Mouse (Mus musculus): ENCODE data around the gene Tbata. TPM values are rescaled to one million over a fixed set of nuclear protein-coding genes. Genes with fewer than 3 reads are reported as not detected.

Gene Tbata
- total RNA-seq, 2 experiments from 2014 or later = not detected

GRCm38 (mm10) chr10:61200998-61201397 is 29.2 kb downstream of the Tbata start:
- DNase-seq = no peak
- intact Hi-C loops (cut with DNase I; ENCODE audit: low total_unique reads) = loop anchor here (10.0 kb wide), 1 partner anchor 204 kb away; no protein-coding TSS in a partner anchor

- DNase-seq = no peak
- intact Hi-C loops (cut with DNase I; ENCODE audit: low total_unique reads) = loop anchor here (10.0 kb wide), 1 partner anchor 203 kb away; no protein-coding TSS in a partner anchor
Measured at GRCm38 (mm10) chr10:61201596-61202318, 30.0 kb downstream of the Tbata start.

GRCm38 (mm10) chr10:61203930-61204329 is 32.2 kb downstream of the Tbata start:
- intact Hi-C loops (cut with DNase I; ENCODE audit: low total_unique reads) = loop anchor here (10.0 kb wide), 1 partner anchor 201 kb away; no protein-coding TSS in a partner anchor
- DNase-seq = no peak

GRCm38 (mm10) chr10:61208114-61208684 is 36.4 kb downstream of the Tbata start:
- intact Hi-C loops (cut with DNase I; ENCODE audit: low total_unique reads) = loop anchor here (10.0 kb wide), 1 partner anchor 197 kb away; no protein-coding TSS in a partner anchor
- DNase-seq = no peak

GRCm38 (mm10) chr10:61211105-61211504 is 39.4 kb downstream of the Tbata start:
- intact Hi-C loops (cut with DNase I; ENCODE audit: low total_unique reads) = no loop called here
- no peak for DNase-seq

GRCm38 (mm10) chr10:61211743-61212142 is 40.0 kb downstream of the Tbata start:
- DNase-seq = peak; percentile 63
- intact Hi-C loops (cut with DNase I; ENCODE audit: low total_unique reads) = no loop called here

GRCm38 (mm10) chr10:61212817-61213216 is 41.1 kb downstream of the Tbata start:
- intact Hi-C loops (cut with DNase I; ENCODE audit: low total_unique reads) = no loop called here
- no peak for DNase-seq

GRCm38 (mm10) chr10:61215658-61216057 is 43.9 kb downstream of the Tbata start:
- DNase-seq = no peak
- intact Hi-C loops (cut with DNase I; ENCODE audit: low total_unique reads) = no loop called here

- DNase-seq = no peak
- intact Hi-C loops (cut with DNase I; ENCODE audit: low total_unique reads) = no loop called here
Measured at GRCm38 (mm10) chr10:61216163-61216562, 44.4 kb downstream of the Tbata start.

- DNase-seq = no peak
- intact Hi-C loops (cut with DNase I; ENCODE audit: low total_unique reads) = no loop called here
Measured at GRCm38 (mm10) chr10:61219318-61219717, 47.6 kb downstream of the Tbata start.

- DNase-seq = no peak
- intact Hi-C loops (cut with DNase I; ENCODE audit: low total_unique reads) = no loop called here
Measured at GRCm38 (mm10) chr10:61225694-61226093, 53.9 kb downstream of the Tbata start.

- DNase-seq = no peak
- intact Hi-C loops (cut with DNase I; ENCODE audit: low total_unique reads) = no loop called here
Measured at GRCm38 (mm10) chr10:61226784-61227396, 55.1 kb downstream of the Tbata start.

GRCm38 (mm10) chr10:61231756-61232155 is 60.0 kb downstream of the Tbata start:
- intact Hi-C loops (cut with DNase I; ENCODE audit: low total_unique reads) = no loop called here
- DNase-seq = no peak

GRCm38 (mm10) chr10:61232858-61233567 is 61.3 kb downstream of the Tbata start:
- intact Hi-C loops (cut with DNase I; ENCODE audit: low total_unique reads) = no loop called here
- peak; percentile 33 for DNase-seq

- intact Hi-C loops (cut with DNase I; ENCODE audit: low total_unique reads) = no loop called here
- DNase-seq = no peak
Measured at GRCm38 (mm10) chr10:61234319-61234718, 62.6 kb downstream of the Tbata start.

- no peak for DNase-seq
- intact Hi-C loops (cut with DNase I; ENCODE audit: low total_unique reads) = no loop called here
Measured at GRCm38 (mm10) chr10:61235677-61236267, 64.0 kb downstream of the Tbata start.

- intact Hi-C loops (cut with DNase I; ENCODE audit: low total_unique reads) = no loop called here
- DNase-seq = no peak
Measured at GRCm38 (mm10) chr10:61236683-61237390, 65.1 kb downstream of the Tbata start.

- intact Hi-C loops (cut with DNase I; ENCODE audit: low total_unique reads) = no loop called here
- no peak for DNase-seq
Measured at GRCm38 (mm10) chr10:61237391-61237785, 65.6 kb downstream of the Tbata start.

Data from gastrocnemius, postnatal 14 days (tissue).